Mouse (Mus musculus) heart, adult 2 months (tissue): Measurements from ENCODE around the gene Cyp4a30b. TPM values are rescaled to one million over a fixed set of nuclear protein-coding genes. Genes with fewer than 3 reads are reported as not detected.
"Not testable (repeated sequence)": the region's sequence is repeated elsewhere in the genome, so short reads cannot be mapped to it uniquely, and the experiment has no call there.

Experiments
- DNase-seq, 2 experiments: peaks; one replicate each; pipeline ENCODE4 v3.0.0; 2021
- H3K27ac ChIP-seq: fragments of 200-600 bp; 2 replicates; pipeline ENCODE4 v1.8.1; 2022
- H3K27me3 ChIP-seq: fragments of 200-500 bp; 2 replicates; pipeline ENCODE4 v1.6.1; 2012; ENCODE audit warnings: mild to moderate bottlenecking, low read length, inconsistent platforms, mixed read lengths; ENCODE audit not compliant: control insufficient read depth, insufficient read depth
- H3K36me3 ChIP-seq: fragments of 200-500 bp; 2 replicates; pipeline ENCODE4 v1.6.1; 2012; ENCODE audit warnings: low read length, inconsistent platforms; ENCODE audit not compliant: control insufficient read depth, insufficient read depth
- H3K4me1 ChIP-seq: fragments of 200-500 bp; 2 replicates; pipeline ENCODE4 v1.6.1; 2011; ENCODE audit warnings: low read length; ENCODE audit not compliant: control insufficient read depth, insufficient read depth
- H3K4me3 ChIP-seq: fragments of 200-600 bp; 2 replicates; pipeline ENCODE4 v1.8.1; 2022
- H3K79me2 ChIP-seq: fragments of 200-500 bp; replicated peaks from 2 replicates; pipeline ENCODE4 v1.6.1; 2012; ENCODE audit warnings: mild to moderate bottlenecking, inconsistent platforms, low read length, moderate library complexity, mixed read lengths; ENCODE audit not compliant: control insufficient read depth, insufficient read depth
- H3K9ac ChIP-seq: fragments of 200-500 bp; 2 replicates; pipeline ENCODE4 v1.6.1; 2012; ENCODE audit warnings: low read depth, mild to moderate bottlenecking, control low read depth, inconsistent platforms, low read length, mixed read lengths
- CTCF ChIP-seq: fragments of 200-600 bp; IDR thresholded peaks from 2 replicates; pipeline ENCODE4 v1.8.1; 2022; ENCODE audit warnings: antibody characterized with exemption, mild to moderate bottlenecking, moderate library complexity
- EP300 ChIP-seq: fragments of 200-500 bp; IDR thresholded peaks from 2 replicates; pipeline ENCODE4 v1.6.1; 2011; ENCODE audit warnings: low read depth, low read length, control low read depth; ENCODE audit not compliant: insufficient read depth
- POLR2A ChIP-seq: fragments of 200-500 bp; IDR thresholded peaks from 2 replicates; pipeline ENCODE4 v1.6.1; 2011; ENCODE audit warnings: mild to moderate bottlenecking, low read depth, low read length, control low read depth; ENCODE audit not compliant: insufficient read depth
- WGBS: fragments of 180-500 bp; shearing (Covaris S2); methylation state at CpG from one replicate; pipeline ENCODE4 v1.1.7; 2018; 5-methylcytosine and 5-hydroxymethylcytosine counted together
- intact Hi-C: fragments of 180-260 bp; cut with DNase I; formaldehyde crosslinking; loops from one replicate; pipeline ENCODE4 v1.15.1; 2025
- long read RNA-seq: library from polyadenylated mRNA; stranded (forward); transcript quantifications from one replicate; pipeline ENCODE4 v2.0.0, GENCODE M21; 2021
- polyA plus RNA-seq: library from polyadenylated mRNA; depleted of rRNA; stranded (reverse); fragments of >200 nt; gene quantifications from 2 replicates; pipeline ENCODE4 v1.2.3, GENCODE M21; 2012; rRNA removed
- total RNA-seq, 2 experiments: library from RNA; stranded (reverse); gene quantifications; 2 replicates each; pipeline ENCODE4 v1.2.3; 2021

Gene Cyp4a30b
- total RNA-seq (not detected), polyA plus RNA-seq (not detected in 2 replicates)
- long read RNA-seq, result 0 reads

DNA sequence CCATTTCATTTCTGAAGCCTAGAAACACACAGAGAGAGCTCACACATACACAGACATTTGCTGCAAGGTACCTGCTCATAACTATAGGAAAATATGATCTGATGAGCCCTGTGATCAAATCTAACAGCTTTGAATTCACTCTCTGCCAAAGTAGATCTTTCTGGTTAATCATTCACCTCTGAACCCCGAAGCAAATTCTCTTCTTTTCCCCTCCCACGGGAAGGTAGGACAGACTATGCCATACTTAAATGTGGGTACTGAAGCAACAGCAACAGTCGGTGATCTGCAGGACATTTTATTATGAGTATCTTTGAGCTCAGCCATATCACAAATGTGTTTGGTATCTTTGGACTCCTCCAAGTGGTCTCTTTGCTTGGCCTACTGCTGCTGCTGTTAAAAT is at the start of gene Cyp4a30b:
Cyp4a30b (plus strand) TSS at position 301 of the 400 bp plus-strand sequence.
- Histone ChIP-seq H3K9ac (no peak within 1 kb of the TSS), H3K4me3 (no peak within 1 kb of the TSS), H3K79me2 (no peaks in the 10 kb centered on the region), H3K27ac (no peak within 1 kb of the TSS), H3K4me1 (no peaks in the 10 kb centered on the region), H3K36me3 (no peaks in the 10 kb centered on the region), H3K27me3 (no peaks in the 10 kb centered on the region)
- WGBS, result 69% methylated on average over 3 of the region's 3 CpGs
- DNase-seq, result no peak
- intact Hi-C loops, result no loop called here
- TF ChIP-seq CTCF (no peak), EP300 (no peak), POLR2A (no peak)

DNA sequence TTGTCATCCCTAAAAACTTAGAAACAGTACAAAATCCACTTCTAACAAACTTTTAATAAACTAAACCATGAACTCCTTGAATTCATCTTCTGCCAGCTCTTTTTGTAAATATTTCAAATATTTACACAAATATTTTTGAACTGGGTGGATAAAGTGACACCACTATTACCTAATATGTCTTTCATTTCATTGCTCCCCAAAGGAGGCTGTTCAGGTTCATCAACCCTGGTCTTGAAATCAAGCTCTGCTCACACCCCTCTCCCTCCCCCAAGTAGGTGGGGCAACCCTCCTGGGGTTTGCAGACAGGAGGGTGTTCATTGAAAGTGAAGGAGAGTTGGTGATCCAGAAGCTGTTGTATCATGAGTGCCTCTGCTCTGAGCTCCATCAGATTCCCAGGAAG is 41.1 kb upstream of the Cyp4a30b start, which contains the start of gene Cyp4a12b:
Cyp4a12b (plus strand) TSS at position 301 of the 400 bp plus-strand sequence.
- H3K4me3 ChIP-seq, DNase-seq, H3K9ac ChIP-seq, H3K27me3 ChIP-seq, H3K36me3 ChIP-seq, H3K4me1 ChIP-seq, H3K27ac ChIP-seq, intact Hi-C loops, H3K79me2 ChIP-seq: not testable (repeated sequence)

DNA sequence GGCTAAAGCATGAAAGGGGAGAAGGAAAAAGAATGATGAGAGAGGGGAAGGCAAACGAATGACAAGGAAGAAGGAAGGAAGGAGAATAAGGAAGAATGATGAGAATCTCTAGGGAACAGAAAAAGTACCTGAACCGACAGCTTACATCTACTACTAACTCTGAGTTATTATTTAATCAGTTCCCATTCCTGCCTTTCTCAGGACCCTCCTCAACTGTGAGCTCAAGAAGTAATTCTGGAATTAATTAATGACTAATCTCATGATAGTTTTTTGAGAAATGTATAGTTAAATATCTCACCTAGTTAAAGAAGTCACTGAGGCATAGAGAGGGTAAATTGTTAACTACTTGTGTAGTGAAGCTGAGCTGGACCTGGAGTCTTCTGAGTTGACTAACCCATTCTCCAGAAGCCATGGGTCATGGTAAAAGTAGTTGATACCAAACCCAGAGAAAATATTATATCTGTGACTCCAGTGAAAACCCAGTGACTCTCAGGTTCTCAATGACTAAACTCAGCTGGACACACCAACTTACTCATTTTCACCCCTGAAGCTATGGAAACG is 1.7 kb upstream of the Cyp4a30b start:
- Histone ChIP-seq H3K27me3 (no peaks in the 10 kb centered on the region), H3K79me2 (no peaks in the 10 kb centered on the region), H3K4me3 (no peak overlapping the region), H3K9ac (no peak overlapping the region), H3K4me1 (no peaks in the 10 kb centered on the region), H3K36me3 (no peaks in the 10 kb centered on the region), H3K27ac (no peak overlapping the region)
- intact Hi-C loops, result no loop called here
- no peak for DNase-seq
- WGBS, result 48% methylated on average over 3 of the region's 3 CpGs
- no peak for TF ChIP-seq POLR2A
- no peak for TF ChIP-seq EP300
- TF ChIP-seq CTCF, result no peak

- H3K79me2 ChIP-seq, H3K9ac ChIP-seq, H3K4me1 ChIP-seq, DNase-seq, H3K27me3 ChIP-seq, intact Hi-C loops, H3K27ac ChIP-seq, H3K36me3 ChIP-seq, H3K4me3 ChIP-seq: not testable (repeated sequence)
- WGBS, result 46% methylated on average over 3 of the region's 3 CpGs
Observed at GRCm38 (mm10) chr4:115473585-115473984, 21.2 kb downstream of the Cyp4a30b start.

GRCm38 (mm10) chr4:115476051-115476450 is 23.6 kb downstream of the Cyp4a30b start:
- H3K4me1 ChIP-seq, H3K36me3 ChIP-seq, H3K79me2 ChIP-seq, H3K4me3 ChIP-seq, H3K9ac ChIP-seq, H3K27me3 ChIP-seq, H3K27ac ChIP-seq: not testable (repeated sequence)
- peak; percentile 69 for TF ChIP-seq CTCF
- peak; percentile 40 to 50 for DNase-seq
- intact Hi-C loops, result loop anchor here (2.0 kb wide), 1 partner anchor 71 kb away; no protein-coding TSS in a partner anchor

DNA sequence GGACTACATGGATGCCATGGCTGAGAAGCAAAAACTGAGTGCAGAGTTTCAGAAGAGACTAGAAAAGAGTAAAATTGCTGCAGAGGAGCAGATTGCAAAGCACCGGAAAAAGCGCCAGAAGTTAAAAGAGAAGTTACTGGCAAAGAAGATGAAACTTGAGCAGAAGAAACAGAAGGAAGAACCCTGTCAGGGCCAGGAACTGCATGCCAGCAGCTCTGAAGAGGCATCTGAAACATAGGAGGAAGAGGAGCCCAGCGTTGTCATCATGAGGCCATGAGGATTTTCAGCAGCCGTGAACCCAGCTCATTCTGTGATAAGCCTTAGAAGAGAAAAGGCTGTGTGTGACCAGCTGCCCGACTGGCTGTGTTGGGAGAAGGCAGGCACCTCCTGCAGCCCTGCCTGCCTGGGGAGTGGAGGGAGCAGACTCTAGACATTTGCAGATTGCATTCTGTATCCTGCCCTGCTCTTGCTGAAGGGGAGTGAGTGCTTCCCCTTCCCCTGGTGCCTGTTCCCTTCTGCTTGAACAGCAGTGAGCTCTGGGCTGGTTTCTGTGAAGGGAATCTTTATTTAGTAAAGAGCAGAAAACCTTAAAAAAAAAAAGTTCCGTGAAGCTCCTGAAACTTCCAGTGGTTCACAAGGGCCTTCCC is 28.7 kb downstream of the Cyp4a30b start:
- Histone ChIP-seq H3K27ac (no peak overlapping the region), H3K36me3 (no peaks in the 10 kb centered on the region), H3K9ac (no peak overlapping the region), H3K4me1 (no peaks in the 10 kb centered on the region), H3K79me2 (no peaks in the 10 kb centered on the region), H3K4me3 (no peak overlapping the region), H3K27me3 (no peaks in the 10 kb centered on the region)
- DNase-seq, result no peak
- 45% methylated on average over 6 of the region's 6 CpGs for WGBS
- intact Hi-C loops, result loop anchor here (5.0 kb wide), 1 partner anchor 166 kb away; the partner anchor contains the start of gene Cyp4b1
- no peak for TF ChIP-seq CTCF
- TF ChIP-seq POLR2A, result no peak
